Mouse (Mus musculus) neural tube, embryonic 11.5 days (tissue): Measurements from ENCODE around the gene Fam208a. TPM values are rescaled to one million over a fixed set of nuclear protein-coding genes. Genes with fewer than 3 reads are reported as not detected.

Source experiments
- ATAC-seq: fragments of 200-750 bp; cut with Nextera tagmentation; 2 replicates; pipeline ENCODE4 v1.8.0; 2017; ENCODE audit warnings: moderate number of reproducible peaks, mild to moderate bottlenecking, moderate TSS enrichment, moderate library complexity; ENCODE audit not compliant: insufficient read depth, low FRiP score, low TSS enrichment
- DNase-seq: peaks from one replicate; pipeline ENCODE4 v3.0.0-alpha.2; 2015; ENCODE audit warnings: low spot score
- H3K27ac ChIP-seq: fragments of 300-500 bp; sonication (generic); 2 replicates; pipeline ENCODE4 v1.5.1; 2014; ENCODE audit warnings: low read depth, mild to moderate bottlenecking, low read length
- H3K27me3 ChIP-seq: fragments of 300-500 bp; sonication (generic); 2 replicates; pipeline ENCODE4 v1.6.1; 2014; ENCODE audit warnings: mild to moderate bottlenecking, low read length, mixed read lengths; ENCODE audit not compliant: control insufficient read depth, insufficient read depth
- H3K36me3 ChIP-seq: fragments of 300-500 bp; sonication (generic); 2 replicates; pipeline ENCODE4 v1.6.1; 2014; ENCODE audit warnings: mild to moderate bottlenecking, low read length, moderate library complexity, mixed read lengths; ENCODE audit not compliant: control insufficient read depth, insufficient read depth
- H3K4me1 ChIP-seq: fragments of 300-500 bp; sonication (generic); 2 replicates; pipeline ENCODE4 v1.6.1; 2014; ENCODE audit warnings: low read length, mixed read lengths; ENCODE audit not compliant: control insufficient read depth, insufficient read depth
- H3K4me2 ChIP-seq: fragments of 300-500 bp; sonication (generic); 2 replicates; pipeline ENCODE4 v1.6.1; 2014; ENCODE audit warnings: low read depth, mild to moderate bottlenecking, moderate library complexity
- H3K4me3 ChIP-seq: fragments of 300-500 bp; sonication (generic); 2 replicates; pipeline ENCODE4 v1.5.1; 2014; ENCODE audit warnings: low read depth, low read length
- H3K9ac ChIP-seq: fragments of 300-500 bp; sonication (generic); 2 replicates; pipeline ENCODE4 v1.6.1; 2014; ENCODE audit warnings: mild to moderate bottlenecking, low read length
- H3K9me3 ChIP-seq: fragments of 300-500 bp; sonication (generic); 2 replicates; pipeline ENCODE4 v1.6.1; 2016; ENCODE audit warnings: low read length; ENCODE audit not compliant: control insufficient read depth
- WGBS: fragments of 180-500 bp; shearing (Covaris S2); extraction: QIAGEN DNeasy Blood & Tissue Kit; methylation state at CpG from one replicate; pipeline ENCODE4 v1.1.7; 2014; 5-methylcytosine and 5-hydroxymethylcytosine counted together
- polyA plus RNA-seq: library from polyadenylated mRNA; unstranded; fragments of >200 nt; fragmentation: Nextera tagmentation; extraction: Ambion mirVana; gene quantifications from 2 replicates; pipeline ENCODE4 v1.2.1, GENCODE M21; 2014

Gene Fam208a
- 10.3 and 12.6 TPM in 2 replicates for polyA plus RNA-seq

- H3K27me3 ChIP-seq: no peaks in the 10 kb centered on the region
These were observed at the start of gene Fam208a for GRCm38 (mm10) chr14:27428573-27428972. TSS of gene Fam208a (plus strand) at chr14:27428834.

GRCm38 (mm10) chr14:27379404-27379803 lies 49.2 kb upstream of the Fam208a start:
- no peaks in the 10 kb centered on the region for H3K36me3 ChIP-seq
- ATAC-seq (no peak), DNase-seq (no peak)
- no peak overlapping the region for H3K4me2 ChIP-seq
- no peak overlapping the region for H3K27ac ChIP-seq
- no peaks in the 10 kb centered on the region for H3K27me3 ChIP-seq
- 87% methylated on average over 12 of the region's 12 CpGs for WGBS
- no peaks in the 10 kb centered on the region for H3K9me3 ChIP-seq
- no peaks in the 10 kb centered on the region for H3K4me1 ChIP-seq
- no peak overlapping the region for H3K9ac ChIP-seq
- no peak overlapping the region for H3K4me3 ChIP-seq

More at GRCm38 (mm10) chr14:27428573-27428972, at the start of gene Fam208a:
- Histone ChIP-seq H3K4me3 (peak within 1 kb of the TSS; percentile 53), H3K4me1 (no peaks in the 10 kb centered on the region), H3K4me2 (peak within 1 kb of the TSS; percentile 57), H3K9me3 (peaks cover 2% of the 10 kb centered on the region; the same call in 1 of the 2 replicates), H3K9ac (peak within 1 kb of the TSS; percentile 83), H3K36me3 (no peaks in the 10 kb centered on the region), H3K27ac (peak within 1 kb of the TSS; percentile 92)
- under 1% methylated on average over 40 of the region's 43 CpGs for WGBS
- peak; percentile 94 for DNase-seq
- ATAC-seq: peak; percentile 96

- ATAC-seq: no peak
- 85% methylated on average over 7 of the region's 7 CpGs for WGBS
- Histone ChIP-seq H3K4me2 (no peak overlapping the region), H3K27ac (no peak overlapping the region), H3K9ac (no peak overlapping the region), H3K27me3 (no peaks in the 10 kb centered on the region), H3K4me1 (no peaks in the 10 kb centered on the region), H3K9me3 (no peaks in the 10 kb centered on the region), H3K4me3 (no peak overlapping the region), H3K36me3 (no peaks in the 10 kb centered on the region)
- no peak for DNase-seq
These were observed 47.2 kb upstream of the Fam208a start for GRCm38 (mm10) chr14:27381459-27381858.

GRCm38 (mm10) chr14:27383321-27383830 lies 45.3 kb upstream of the Fam208a start:
- DNase-seq: no peak

GRCm38 (mm10) chr14:27384143-27384542 lies 44.5 kb upstream of the Fam208a start:
- Histone ChIP-seq H3K4me3 (no peak overlapping the region), H3K9me3 (no peaks in the 10 kb centered on the region), H3K27ac (no peak overlapping the region), H3K36me3 (no peaks in the 10 kb centered on the region), H3K4me2 (no peak overlapping the region), H3K9ac (no peak overlapping the region), H3K27me3 (no peaks in the 10 kb centered on the region), H3K4me1 (no peaks in the 10 kb centered on the region)
- ATAC-seq: no peak
- no peak for DNase-seq
- 91% methylated on average over 4 of the region's 4 CpGs for WGBS

More at GRCm38 (mm10) chr14:27383321-27383830, 45.3 kb upstream of the Fam208a start:
- Histone ChIP-seq H3K4me2 (no peak overlapping the region), H3K4me3 (no peak overlapping the region), H3K4me1 (no peaks in the 10 kb centered on the region), H3K27ac (no peak overlapping the region), H3K9me3 (no peaks in the 10 kb centered on the region), H3K36me3 (no peaks in the 10 kb centered on the region), H3K9ac (no peak overlapping the region), H3K27me3 (no peaks in the 10 kb centered on the region)
- no peak for ATAC-seq
- WGBS: 95% methylated on average over 5 of the region's 5 CpGs

- H3K9me3 ChIP-seq: no peaks in the 10 kb centered on the region
- no peak for DNase-seq
- H3K4me3 ChIP-seq: no peak overlapping the region
- no peak overlapping the region for H3K4me2 ChIP-seq
- no peaks in the 10 kb centered on the region for H3K36me3 ChIP-seq
- H3K27me3 ChIP-seq: no peaks in the 10 kb centered on the region
- H3K4me1 ChIP-seq: no peaks in the 10 kb centered on the region
- ATAC-seq: no peak
- no peak overlapping the region for H3K27ac ChIP-seq
- no peak overlapping the region for H3K9ac ChIP-seq
These were observed 40.0 kb upstream of the Fam208a start for GRCm38 (mm10) chr14:27388616-27389015.

GRCm38 (mm10) chr14:27389722-27390121 lies 38.9 kb upstream of the Fam208a start:
- no peak for ATAC-seq
- Histone ChIP-seq H3K36me3 (no peaks in the 10 kb centered on the region), H3K4me3 (no peak overlapping the region), H3K27ac (no peak overlapping the region), H3K4me1 (no peaks in the 10 kb centered on the region), H3K4me2 (no peak overlapping the region), H3K9me3 (no peaks in the 10 kb centered on the region), H3K27me3 (no peaks in the 10 kb centered on the region), H3K9ac (no peak overlapping the region)
- 78% methylated on average over 2 of the region's 2 CpGs for WGBS
- no peak for DNase-seq

GRCm38 (mm10) chr14:27390663-27391062 lies 38.0 kb upstream of the Fam208a start:
- H3K4me3 ChIP-seq: no peak overlapping the region
- 58% methylated on average over 7 of the region's 7 CpGs for WGBS
- H3K27me3 ChIP-seq: no peaks in the 10 kb centered on the region
- no peaks in the 10 kb centered on the region for H3K4me1 ChIP-seq
- no peak overlapping the region for H3K27ac ChIP-seq
- H3K4me2 ChIP-seq: no peak overlapping the region
- H3K36me3 ChIP-seq: no peaks in the 10 kb centered on the region
- H3K9me3 ChIP-seq: no peaks in the 10 kb centered on the region
- DNase-seq: no peak
- no peak overlapping the region for H3K9ac ChIP-seq
- no peak for ATAC-seq

- Histone ChIP-seq H3K4me1 (no peaks in the 10 kb centered on the region), H3K9ac (no peak overlapping the region), H3K4me3 (no peak overlapping the region), H3K27ac (no peak overlapping the region), H3K27me3 (no peaks in the 10 kb centered on the region), H3K36me3 (no peaks in the 10 kb centered on the region), H3K9me3 (no peaks in the 10 kb centered on the region), H3K4me2 (no peak overlapping the region)
- ATAC-seq: no peak
- no peak for DNase-seq
- 68% methylated on average over 9 of the region's 9 CpGs for WGBS
These were observed 36.8 kb upstream of the Fam208a start for GRCm38 (mm10) chr14:27391776-27392308.
